Mouse (Mus musculus) bone marrow macrophage, adult 2 months (primary cell): ENCODE results near the gene Cadm1.

Experiments
- CTCF ChIP-seq: IDR thresholded peaks from 2 replicates; pipeline ENCODE4 v1.5.1; 2012; ENCODE audit warnings: low read depth, mild to moderate bottlenecking, low read length, moderate library complexity
- POLR2A ChIP-seq: IDR thresholded peaks from 2 replicates; pipeline ENCODE4 v1.6.1; 2012; ENCODE audit warnings: mild to moderate bottlenecking, low read depth, low read length, borderline replicate concordance

DNA sequence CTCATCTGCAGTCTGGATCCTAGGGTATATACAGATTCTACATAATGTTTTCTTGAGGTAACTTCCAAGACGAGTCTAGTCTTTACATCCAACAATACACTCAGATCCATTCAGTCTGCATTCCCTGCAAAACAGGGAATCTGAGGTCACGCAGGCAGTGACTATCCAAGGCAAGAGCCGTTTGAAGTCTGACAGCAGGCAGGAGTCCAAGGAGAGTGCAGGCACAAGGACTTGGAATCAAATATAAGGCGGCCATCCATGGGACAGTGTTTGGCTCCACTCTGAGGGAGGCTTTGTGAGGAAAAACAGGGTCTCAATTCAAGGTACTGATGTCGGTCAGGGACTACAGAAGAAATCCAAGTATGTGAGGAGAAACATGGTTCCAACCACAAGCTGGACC, 45.5 kb upstream of the Cadm1 start:
- TF ChIP-seq CTCF (no peak), POLR2A (no peak)
